Mouse (Mus musculus) heart, postnatal 0 days (tissue): ENCODE data around the gene 1700013G24Rik.

Source experiments
- CTCF ChIP-seq: IDR thresholded peaks from 2 replicates; pipeline ENCODE4 v1.5.1; 2016; ENCODE audit warnings: antibody characterized with exemption, control low read depth, low read depth
- EP300 ChIP-seq: IDR thresholded peaks from 2 replicates; pipeline ENCODE4 v1.6.1; 2016; ENCODE audit warnings: antibody characterized with exemption, low read depth

GRCm38 (mm10) chr4:137458861-137459260 is 5.8 kb downstream of the 1700013G24Rik start:
- TF ChIP-seq CTCF: no peak
- no peak for TF ChIP-seq EP300
